Mouse (Mus musculus): ENCODE measurements at regions not wholly inside any gene's neighbourhood (a gene's known extent, or its start where the extent isn't known, plus 50 kb on each side); places are given as distances from the start of the nearest gene placed in this dataset.

- peak; percentile 96 for DNase-seq (ENCODE audit: low spot score)
- Histone ChIP-seq H3K36me3 (ENCODE audit: control insufficient read depth, insufficient read depth, low read length) (no peaks in the 10 kb centered on the region), H3K27me3 (replicated peaks; ENCODE audit: control insufficient read depth, insufficient read depth, low read length) (no peaks in the 10 kb centered on the region), H3K9ac (ENCODE audit: low read length) (peak overlapping the region; percentile 64), H3K4me3 (ENCODE audit: low read depth, low read length) (peak overlapping the region; percentile 23), H3K27ac (ENCODE audit: low read depth, low read length) (peak overlapping the region; percentile 86), H3K9me3 (replicated peaks; ENCODE audit: control insufficient read depth, low read length) (no peaks in the 10 kb centered on the region), H3K4me2 (ENCODE audit: low read length) (peak overlapping the region; percentile 50), H3K4me1 (ENCODE audit: control insufficient read depth, insufficient read depth, low read length) (peaks cover 10% of the 10 kb centered on the region; the same call in 1 of the 2 replicates)
- peak; percentile 94 for ATAC-seq
- WGBS = under 1% methylated on average over 14 of the region's 14 CpGs
Observed at GRCm38 (mm10) chr4:55294255-55294687, 55.6 kb upstream of the Rad23b start.

- no peak for ATAC-seq
- peaks cover 8% of the 10 kb centered on the region; the same call in 1 of the 2 replicates for H3K4me1 ChIP-seq (ENCODE audit: control insufficient read depth, insufficient read depth, low read length)
- H3K36me3 ChIP-seq (ENCODE audit: control insufficient read depth, insufficient read depth, low read length) = no peaks in the 10 kb centered on the region
- H3K9me3 ChIP-seq (replicated peaks; ENCODE audit: control insufficient read depth, low read length) = no peaks in the 10 kb centered on the region
- H3K27me3 ChIP-seq (replicated peaks; ENCODE audit: control insufficient read depth, insufficient read depth, low read length) = no peaks in the 10 kb centered on the region
- WGBS = 94% methylated on average over 3 of the region's 3 CpGs
- no peak overlapping the region for H3K27ac ChIP-seq (ENCODE audit: low read depth, low read length)
- no peak overlapping the region for H3K4me2 ChIP-seq (ENCODE audit: low read length)
- DNase-seq (ENCODE audit: low spot score) = no peak
- H3K9ac ChIP-seq (ENCODE audit: low read length) = no peak overlapping the region
- H3K4me3 ChIP-seq (ENCODE audit: low read depth, low read length) = no peak overlapping the region
Observed at GRCm38 (mm10) chr4:55297841-55298240, 52.0 kb upstream of the Rad23b start.

Data from forebrain, embryonic 14.5 days (tissue).